Mouse (Mus musculus) forebrain, embryonic 16.5 days (tissue): ENCODE data around the gene Slc44a1. TPM values are rescaled to one million over a fixed set of nuclear protein-coding genes. Genes with fewer than 3 reads are reported as not detected.

ENCODE experiments used
- ATAC-seq: fragments of 200-750 bp; cut with Nextera tagmentation; 2 replicates; pipeline ENCODE4 v1.8.0; 2017; ENCODE audit warnings: mild to moderate bottlenecking, moderate library complexity
- H3K27ac ChIP-seq: fragments of 300-500 bp; sonication (generic); 2 replicates; pipeline ENCODE4 v1.5.1; 2014; ENCODE audit warnings: low read length, control low read depth
- H3K27me3 ChIP-seq: fragments of 300-500 bp; sonication (generic); replicated peaks from 2 replicates; pipeline ENCODE4 v1.6.1; 2014; ENCODE audit warnings: low read length; ENCODE audit not compliant: control insufficient read depth, insufficient read depth
- H3K36me3 ChIP-seq: fragments of 300-500 bp; sonication (generic); 2 replicates; pipeline ENCODE4 v1.6.1; 2014; ENCODE audit not compliant: control insufficient read depth, insufficient read depth
- H3K4me1 ChIP-seq: fragments of 300-500 bp; sonication (generic); replicated peaks from 2 replicates; pipeline ENCODE4 v1.6.1; 2014; ENCODE audit warnings: low read length; ENCODE audit not compliant: control insufficient read depth, insufficient read depth
- H3K4me2 ChIP-seq: fragments of 300-500 bp; sonication (generic); 2 replicates; pipeline ENCODE4 v1.6.1; 2014; ENCODE audit warnings: mild to moderate bottlenecking, low read length, control low read depth
- H3K4me3 ChIP-seq: fragments of 300-500 bp; sonication (generic); replicated peaks from 2 replicates; pipeline ENCODE4 v1.5.1; 2014; ENCODE audit warnings: mild to moderate bottlenecking, low read length, control low read depth
- H3K9ac ChIP-seq: fragments of 300-500 bp; sonication (generic); replicated peaks from 2 replicates; pipeline ENCODE4 v1.6.1; 2014; ENCODE audit warnings: low read depth, low read length, control low read depth
- H3K9me3 ChIP-seq: fragments of 300-500 bp; sonication (generic); 2 replicates; pipeline ENCODE4 v1.6.1; 2016; ENCODE audit warnings: low read length; ENCODE audit not compliant: control insufficient read depth
- WGBS: fragments of 180-500 bp; shearing (Covaris S2); extraction: QIAGEN DNeasy Blood & Tissue Kit; methylation state at CpG from one replicate; pipeline ENCODE4 v1.1.7; 2014; 5-methylcytosine and 5-hydroxymethylcytosine counted together
- polyA plus RNA-seq: library from polyadenylated mRNA; unstranded; fragments of >200 nt; fragmentation: Nextera tagmentation; extraction: Ambion mirVana; gene quantifications from 2 replicates; pipeline ENCODE4 v1.2.1, GENCODE M21; 2015

The Slc44a1 gene
- polyA plus RNA-seq, 1 experiment from 2014 or later, result 13.7 TPM

DNA sequence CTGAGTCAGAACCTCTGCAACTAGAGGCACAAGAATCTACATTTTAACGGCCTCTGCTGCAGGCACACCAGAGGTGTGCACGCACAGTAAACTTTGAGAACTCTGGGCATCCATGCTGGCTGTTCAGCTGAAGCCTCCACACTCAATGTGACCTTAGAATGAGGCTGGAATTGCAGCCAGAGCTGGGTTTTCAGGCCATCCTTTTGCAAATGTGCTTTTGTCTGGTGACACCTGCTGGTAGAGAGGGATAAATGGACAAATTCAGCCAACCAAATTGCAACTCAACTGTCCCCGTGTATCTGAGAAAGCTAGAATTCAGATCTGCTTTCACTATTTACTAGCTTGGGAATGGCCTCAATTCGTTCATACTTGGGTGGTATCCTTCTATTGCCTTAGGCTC is 154.0 kb downstream of the Slc44a1 start:
- H3K36me3 ChIP-seq, result no peaks in the 10 kb centered on the region
- no peak overlapping the region for H3K27ac ChIP-seq
- no peak overlapping the region for H3K4me2 ChIP-seq
- 29% methylated on average over 4 of the region's 4 CpGs for WGBS
- no peaks in the 10 kb centered on the region for H3K9me3 ChIP-seq
- H3K4me3 ChIP-seq, result no peak overlapping the region
- H3K9ac ChIP-seq, result no peak overlapping the region
- no peaks in the 10 kb centered on the region for H3K27me3 ChIP-seq
- peak; percentile 58; the same call in 1 of the 2 replicates for ATAC-seq
- peaks cover 7% of the 10 kb centered on the region; the same call in 1 of the 2 replicates for H3K4me1 ChIP-seq

DNA sequence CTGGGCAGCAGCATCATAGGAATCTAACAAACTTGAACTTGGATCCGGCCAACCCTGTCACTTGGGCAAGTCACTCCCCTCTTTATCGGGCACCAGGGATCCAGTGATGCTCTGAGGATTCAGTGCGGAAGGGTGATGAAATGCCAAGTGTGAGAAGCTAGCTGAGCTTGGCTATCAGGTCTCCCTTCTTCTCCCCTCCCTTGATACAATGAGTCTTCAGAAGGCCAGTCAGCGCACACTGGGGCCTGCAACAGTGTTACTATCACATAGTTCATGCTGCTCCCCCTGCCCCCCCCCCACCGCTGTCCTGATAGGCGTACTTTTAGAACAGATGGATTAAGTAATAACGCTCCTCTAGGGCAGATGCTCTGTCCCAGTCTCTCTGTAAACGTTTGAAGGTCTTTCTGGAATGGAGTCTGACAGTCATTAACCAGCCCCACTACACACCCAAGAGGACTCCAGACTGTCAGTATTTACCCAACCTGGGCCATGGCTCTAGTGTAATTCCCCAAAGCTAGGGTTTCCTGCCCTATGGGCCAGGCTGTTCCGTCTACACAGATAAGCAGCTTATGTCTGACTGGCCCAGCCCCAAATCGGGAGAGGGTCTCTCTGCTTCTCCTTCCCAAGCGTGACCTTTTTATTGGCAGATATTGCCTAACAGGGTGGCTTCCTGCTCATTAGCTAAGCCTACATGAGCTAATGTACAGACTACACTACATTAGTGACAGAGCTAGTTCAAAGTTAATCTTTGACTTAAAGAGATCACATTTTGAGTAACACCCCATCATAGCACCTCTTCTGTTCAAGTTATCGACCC is 155.2 kb downstream of the Slc44a1 start:
- WGBS, result 67% methylated on average over 12 of the region's 12 CpGs
- H3K4me2 ChIP-seq, result no peak overlapping the region
- no peaks in the 10 kb centered on the region for H3K36me3 ChIP-seq
- H3K4me3 ChIP-seq, result no peak overlapping the region
- no peak overlapping the region for H3K9ac ChIP-seq
- no peaks in the 10 kb centered on the region for H3K27me3 ChIP-seq
- H3K27ac ChIP-seq, result no peak overlapping the region
- no peaks in the 10 kb centered on the region for H3K9me3 ChIP-seq
- ATAC-seq, result peak; percentile 26; the same call in 1 of the 2 replicates
- H3K4me1 ChIP-seq, result peaks cover 7% of the 10 kb centered on the region; the same call in 1 of the 2 replicates

DNA sequence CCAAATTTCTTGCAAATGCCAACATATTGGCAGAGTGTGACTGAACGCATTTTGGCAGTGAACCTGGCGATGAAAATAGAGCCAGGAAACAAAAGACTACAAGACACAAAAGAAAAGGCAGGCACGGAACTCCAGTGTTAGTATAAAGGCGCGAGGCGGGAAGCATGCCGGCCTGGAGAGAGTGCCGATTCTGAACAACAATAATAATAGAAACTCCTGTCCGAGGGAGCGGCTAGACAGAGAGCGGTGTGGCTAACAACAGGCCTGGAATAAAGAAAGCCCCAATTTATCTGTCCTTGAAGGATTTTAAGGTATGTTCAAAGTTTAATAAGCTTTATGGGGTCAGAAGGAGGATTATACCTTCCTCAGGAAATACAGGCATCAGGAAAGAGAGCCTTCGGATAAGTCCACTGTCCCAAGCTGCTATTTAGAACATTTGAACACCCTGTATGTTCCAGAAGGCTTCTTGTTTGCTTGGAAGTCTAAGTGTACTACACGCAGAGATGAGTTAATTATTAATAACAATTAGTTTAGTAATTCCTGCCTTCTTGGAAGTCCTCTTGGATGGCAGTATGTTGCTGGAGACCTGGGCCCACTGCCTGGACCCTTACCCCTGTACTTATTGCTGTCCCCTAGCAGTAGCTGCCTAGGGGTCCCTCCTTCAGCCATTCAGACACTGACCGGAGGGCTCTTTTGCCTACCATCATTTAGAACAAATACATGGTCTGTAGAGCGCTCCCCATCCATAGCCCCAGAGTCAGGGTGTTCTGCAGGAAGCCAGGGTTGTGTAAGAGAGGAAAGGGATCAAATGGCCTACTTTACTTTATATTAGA is 156.1 kb downstream of the Slc44a1 start:
- Histone ChIP-seq H3K36me3 (no peaks in the 10 kb centered on the region), H3K9me3 (no peaks in the 10 kb centered on the region), H3K4me2 (no peak overlapping the region), H3K27ac (no peak overlapping the region), H3K4me1 (peaks cover 7% of the 10 kb centered on the region; the same call in 1 of the 2 replicates), H3K4me3 (no peak overlapping the region), H3K9ac (no peak overlapping the region), H3K27me3 (no peaks in the 10 kb centered on the region)
- no peak for ATAC-seq
- 37% methylated on average over 15 of the region's 15 CpGs for WGBS

DNA sequence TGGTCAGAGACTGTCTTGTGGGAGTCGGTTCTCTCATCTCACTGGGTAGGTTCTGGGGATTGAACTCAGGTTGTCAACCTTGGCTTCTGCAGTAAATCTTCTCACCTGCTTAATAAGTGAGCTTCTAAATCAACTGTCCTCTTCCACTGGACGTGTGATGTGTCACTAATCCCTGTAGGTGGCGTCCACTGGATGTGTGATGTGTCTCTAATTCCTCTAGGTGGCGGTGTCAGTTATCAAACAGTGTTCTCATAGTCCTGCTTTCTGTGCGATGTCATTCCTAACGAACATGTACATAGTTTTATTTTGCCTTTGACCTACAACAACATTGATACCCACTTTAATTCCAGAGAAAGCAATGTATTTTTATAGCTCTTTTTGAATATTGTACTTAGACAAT is 160.2 kb downstream of the Slc44a1 start:
- 39% methylated on average over 6 of the region's 6 CpGs for WGBS
- ATAC-seq, result no peak

DNA sequence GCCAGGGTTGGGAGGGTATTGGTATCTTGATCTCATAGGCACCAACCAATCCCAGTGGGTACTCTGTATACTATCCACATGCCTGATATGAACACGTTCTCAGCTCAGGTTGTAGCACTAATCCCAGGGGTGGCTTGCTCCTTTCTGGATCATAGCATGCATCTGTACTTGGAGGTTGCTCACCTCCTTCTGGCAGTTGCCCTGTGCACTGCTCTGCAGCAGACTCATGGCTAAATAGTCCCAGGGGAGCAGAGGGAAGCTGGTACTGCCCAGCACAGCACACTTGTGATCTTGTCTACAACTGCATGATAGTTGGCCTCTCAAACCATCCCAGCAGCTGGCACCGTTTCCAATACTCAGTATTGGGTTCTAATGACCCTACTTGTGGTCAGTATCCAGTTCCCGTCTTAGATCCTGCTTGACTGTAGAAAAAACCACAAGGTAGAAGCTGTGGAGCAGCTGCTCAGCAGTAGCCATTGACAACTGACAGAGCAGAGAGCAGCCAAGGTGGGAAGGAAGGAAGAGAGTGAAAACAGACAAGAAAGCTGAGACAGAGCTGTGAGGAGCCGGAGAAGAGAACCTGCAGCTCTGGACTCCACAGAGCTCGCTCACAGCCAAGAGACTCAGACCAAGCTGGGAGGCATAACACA is 174.5 kb downstream of the Slc44a1 start:
- no peaks in the 10 kb centered on the region for H3K27me3 ChIP-seq
- WGBS, result 84% methylated on average over 5 of the region's 5 CpGs
- H3K27ac ChIP-seq, result no peak overlapping the region
- H3K4me1 ChIP-seq, result no peaks in the 10 kb centered on the region
- H3K9ac ChIP-seq, result no peak overlapping the region
- ATAC-seq, result no peak
- H3K9me3 ChIP-seq, result no peaks in the 10 kb centered on the region
- H3K4me3 ChIP-seq, result no peak overlapping the region
- no peak overlapping the region for H3K4me2 ChIP-seq
- H3K36me3 ChIP-seq, result no peaks in the 10 kb centered on the region

More for the DNA sequence above, 160.2 kb downstream of the Slc44a1 start:
- Histone ChIP-seq H3K4me3 (no peak overlapping the region), H3K4me2 (no peak overlapping the region), H3K9me3 (no peaks in the 10 kb centered on the region), H3K4me1 (peaks cover 3% of the 10 kb centered on the region; the same call in 1 of the 2 replicates), H3K27me3 (no peaks in the 10 kb centered on the region), H3K36me3 (no peaks in the 10 kb centered on the region), H3K27ac (no peak overlapping the region), H3K9ac (no peak overlapping the region)

DNA sequence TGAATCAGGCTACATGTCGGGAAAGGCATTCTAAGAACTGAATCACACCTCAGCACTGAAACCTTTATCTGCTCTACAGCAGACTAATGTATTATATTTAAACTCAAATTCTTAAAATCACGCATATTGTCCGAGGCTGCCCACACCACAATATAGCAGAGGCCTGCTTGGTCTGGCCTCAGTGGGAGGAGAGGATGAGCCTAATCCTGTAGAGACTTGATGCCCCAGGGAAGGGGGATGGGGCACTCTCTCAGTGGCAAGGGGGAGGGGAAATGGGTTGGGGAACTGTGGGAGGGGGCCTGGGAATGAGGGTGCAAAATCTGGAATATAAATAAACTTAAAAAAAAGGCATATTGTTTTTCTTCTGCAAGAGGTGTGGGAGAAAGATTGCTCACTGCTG is 177.8 kb downstream of the Slc44a1 start:
- H3K36me3 ChIP-seq, result no peaks in the 10 kb centered on the region
- no peak overlapping the region for H3K27ac ChIP-seq
- no peak overlapping the region for H3K4me2 ChIP-seq
- no peak overlapping the region for H3K9ac ChIP-seq
- no peaks in the 10 kb centered on the region for H3K9me3 ChIP-seq
- ATAC-seq, result no peak
- no peaks in the 10 kb centered on the region for H3K4me1 ChIP-seq
- no peaks in the 10 kb centered on the region for H3K27me3 ChIP-seq
- 44% methylated on average over 3 of the region's 3 CpGs for WGBS
- no peak overlapping the region for H3K4me3 ChIP-seq

DNA sequence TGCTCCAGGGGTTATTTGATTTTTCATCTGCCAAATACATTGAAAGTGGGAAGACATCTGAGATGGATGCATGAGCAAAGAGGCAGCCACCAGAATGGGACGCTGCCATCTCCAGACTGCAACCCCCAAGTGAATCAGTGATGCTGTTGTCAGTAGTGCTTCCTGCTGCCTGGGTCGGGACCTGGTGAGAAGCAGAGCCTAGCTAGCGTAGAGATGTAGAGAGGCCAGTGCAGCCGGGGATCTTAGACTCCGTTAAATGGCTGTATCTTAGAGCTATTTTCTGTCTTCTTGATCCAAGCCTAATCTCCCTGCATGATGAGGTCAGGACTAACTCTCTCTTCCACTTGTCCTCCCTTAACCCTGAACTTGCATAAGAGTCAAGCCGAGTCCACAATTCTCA is 179.9 kb downstream of the Slc44a1 start:
- H3K36me3 ChIP-seq, result no peaks in the 10 kb centered on the region
- H3K9me3 ChIP-seq, result no peaks in the 10 kb centered on the region
- no peak overlapping the region for H3K27ac ChIP-seq
- no peak overlapping the region for H3K4me3 ChIP-seq
- no peak overlapping the region for H3K9ac ChIP-seq
- H3K27me3 ChIP-seq, result no peaks in the 10 kb centered on the region
- 86% methylated on average over 6 of the region's 6 CpGs for WGBS
- peaks cover 8% of the 10 kb centered on the region for H3K4me1 ChIP-seq
- no peak overlapping the region for H3K4me2 ChIP-seq
- no peak for ATAC-seq

DNA sequence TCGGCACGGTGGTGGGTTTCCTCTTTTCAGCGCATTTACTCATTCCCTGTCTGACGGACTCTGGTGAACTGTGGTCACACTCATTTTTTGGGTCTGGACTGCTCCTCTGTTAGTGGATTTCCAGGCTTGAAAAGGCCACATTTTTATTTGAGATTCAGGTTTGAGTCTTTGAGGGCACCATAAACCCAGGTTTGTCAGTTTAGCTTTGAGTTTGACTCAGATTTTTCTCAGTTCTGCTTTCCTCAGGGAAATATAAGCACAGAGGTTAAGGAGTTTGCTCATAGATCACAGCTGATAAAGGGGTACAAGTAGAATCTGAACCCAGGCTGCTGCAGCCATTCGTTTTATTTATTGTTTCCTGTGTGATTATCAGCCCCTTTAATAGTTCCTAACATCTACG is 180.9 kb downstream of the Slc44a1 start:
- H3K4me1 ChIP-seq, result peaks cover 10% of the 10 kb centered on the region
- no peak overlapping the region for H3K4me3 ChIP-seq
- H3K9me3 ChIP-seq, result no peaks in the 10 kb centered on the region
- no peaks in the 10 kb centered on the region for H3K27me3 ChIP-seq
- ATAC-seq, result no peak
- H3K27ac ChIP-seq, result no peak overlapping the region
- H3K4me2 ChIP-seq, result no peak overlapping the region
- H3K9ac ChIP-seq, result no peak overlapping the region
- WGBS, result 82% methylated on average over 6 of the region's 6 CpGs
- H3K36me3 ChIP-seq, result no peaks in the 10 kb centered on the region

DNA sequence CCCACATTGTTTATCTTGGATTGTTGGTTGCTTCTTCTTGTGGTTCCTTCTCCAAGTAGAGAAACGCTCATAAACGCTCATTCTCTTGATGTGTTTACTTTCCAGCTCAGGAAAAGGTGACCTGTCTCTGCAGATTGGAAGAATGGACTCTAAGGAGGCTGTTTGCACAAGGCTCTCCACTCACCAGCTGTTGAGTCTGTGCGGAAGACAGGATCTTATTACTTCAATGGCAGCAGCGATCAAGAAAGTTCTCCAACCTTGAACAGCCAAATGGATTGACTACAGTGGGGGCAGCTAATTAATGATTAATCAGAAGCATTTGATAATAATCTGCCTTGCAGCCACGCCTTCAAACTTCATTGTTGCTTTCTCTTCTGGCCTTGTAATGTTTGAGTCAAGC is 181.3 kb downstream of the Slc44a1 start:
- H3K27me3 ChIP-seq, result no peaks in the 10 kb centered on the region
- H3K9ac ChIP-seq, result no peak overlapping the region
- H3K4me1 ChIP-seq, result peaks cover 10% of the 10 kb centered on the region
- no peak overlapping the region for H3K4me2 ChIP-seq
- ATAC-seq, result no peak
- WGBS, result 89% methylated on average over 5 of the region's 5 CpGs
- H3K36me3 ChIP-seq, result no peaks in the 10 kb centered on the region
- H3K27ac ChIP-seq, result no peak overlapping the region
- H3K4me3 ChIP-seq, result no peak overlapping the region
- H3K9me3 ChIP-seq, result no peaks in the 10 kb centered on the region
